Mouse (Mus musculus) right cerebral cortex, postnatal 4 days (tissue): ENCODE data around the gene Cdkn2d.
A peak's percentile ranks its signal among the peaks of the same experiment; 100 is the strongest.
"Not testable (repeated sequence)": the region's sequence is repeated elsewhere in the genome, so short reads cannot be mapped to it uniquely, and the experiment has no call there.

Experiments
- DNase-seq: peaks from one replicate; pipeline ENCODE4 v3.0.0-alpha.2; 2022

Gene Cdkn2d

GRCm38 (mm10) chr9:21316696-21317095 lies 25.5 kb upstream of the Cdkn2d start:
- no peak for DNase-seq

GRCm38 (mm10) chr9:21315421-21315820 lies 24.2 kb upstream of the Cdkn2d start:
- no peak for DNase-seq

GRCm38 (mm10) chr9:21314367-21315140 lies 23.3 kb upstream of the Cdkn2d start:
- DNase-seq = no peak

GRCm38 (mm10) chr9:21313394-21313793 lies 22.2 kb upstream of the Cdkn2d start:
- peak; percentile 81 for DNase-seq

- DNase-seq = no peak
These were observed 20.9 kb upstream of the Cdkn2d start, which contains the start of gene Ap1m2 for GRCm38 (mm10) chr9:21312134-21312533. Ap1m2 (minus strand) TSS chr9:21312337.

- DNase-seq = no peak
These were observed 20.5 kb upstream of the Cdkn2d start for GRCm38 (mm10) chr9:21311695-21312094.

- no peak for DNase-seq
These were observed 18.0 kb upstream of the Cdkn2d start for GRCm38 (mm10) chr9:21309150-21309741.

GRCm38 (mm10) chr9:21305065-21305464 lies 13.9 kb upstream of the Cdkn2d start:
- DNase-seq = no peak

- no peak for DNase-seq
These were observed 7.8 kb upstream of the Cdkn2d start for GRCm38 (mm10) chr9:21299014-21299413.

- no peak for DNase-seq
These were observed 1.1 kb upstream of the Cdkn2d start for GRCm38 (mm10) chr9:21292271-21292670.

GRCm38 (mm10) chr9:21291868-21292267 lies 661 bp upstream of the Cdkn2d start:
- not testable (repeated sequence) for DNase-seq

GRCm38 (mm10) chr9:21290589-21290988 lies 618 bp downstream of the Cdkn2d start:
- DNase-seq = peak; percentile 51

- DNase-seq = no peak
These were observed 1.9 kb downstream of the Cdkn2d start for GRCm38 (mm10) chr9:21289337-21289671.

- no peak for DNase-seq
These were observed 2.5 kb downstream of the Cdkn2d start for GRCm38 (mm10) chr9:21288404-21289336.

GRCm38 (mm10) chr9:21287571-21288402 lies 3.4 kb downstream of the Cdkn2d start, which contains the start of gene Kri1:
Kri1 (minus strand) TSS chr9:21287969.
- peak; percentile 94 for DNase-seq

GRCm38 (mm10) chr9:21286753-21287152 lies 4.5 kb downstream of the Cdkn2d start:
- no peak for DNase-seq

- DNase-seq = no peak
These were observed 7.2 kb downstream of the Cdkn2d start for GRCm38 (mm10) chr9:21283994-21284393.

GRCm38 (mm10) chr9:21283591-21283990 lies 7.6 kb downstream of the Cdkn2d start:
- no peak for DNase-seq

- no peak for DNase-seq
These were observed 13.4 kb downstream of the Cdkn2d start for GRCm38 (mm10) chr9:21277776-21278175.

GRCm38 (mm10) chr9:21276307-21276706 lies 14.9 kb downstream of the Cdkn2d start:
- no peak for DNase-seq

- no peak for DNase-seq
These were observed 15.5 kb downstream of the Cdkn2d start for GRCm38 (mm10) chr9:21275727-21276126.

- DNase-seq = no peak
These were observed 16.0 kb downstream of the Cdkn2d start for GRCm38 (mm10) chr9:21275013-21275710.
